Mouse (Mus musculus) heart, adult 8-10 months (tissue): ENCODE data around the gene Cyp4a12a. TPM values are rescaled to one million over a fixed set of nuclear protein-coding genes. Genes with fewer than 3 reads are reported as not detected.
"Not testable (repeated sequence)": the region's sequence is repeated elsewhere in the genome, so short reads cannot be mapped to it uniquely, and the experiment has no call there.

Experiments
- DNase-seq: peaks from one replicate; pipeline ENCODE4 v3.0.0; 2022; ENCODE audit warnings: low spot score
- total RNA-seq, 4 experiments: library from RNA; stranded (reverse); gene quantifications; 2 replicates each; pipeline ENCODE4 v1.2.4; 2022

The Cyp4a12a gene
- total RNA-seq, result not detected

GRCm38 (mm10) chr4:115298746-115299145, at the start of gene Cyp4a12a:
TSS of gene Cyp4a12a (plus strand) at chr4:115299046.
- not testable (repeated sequence) for DNase-seq

GRCm38 (mm10) chr4:115264687-115265569, 33.9 kb upstream of the Cyp4a12a start:
- not testable (repeated sequence) for DNase-seq

DNA sequence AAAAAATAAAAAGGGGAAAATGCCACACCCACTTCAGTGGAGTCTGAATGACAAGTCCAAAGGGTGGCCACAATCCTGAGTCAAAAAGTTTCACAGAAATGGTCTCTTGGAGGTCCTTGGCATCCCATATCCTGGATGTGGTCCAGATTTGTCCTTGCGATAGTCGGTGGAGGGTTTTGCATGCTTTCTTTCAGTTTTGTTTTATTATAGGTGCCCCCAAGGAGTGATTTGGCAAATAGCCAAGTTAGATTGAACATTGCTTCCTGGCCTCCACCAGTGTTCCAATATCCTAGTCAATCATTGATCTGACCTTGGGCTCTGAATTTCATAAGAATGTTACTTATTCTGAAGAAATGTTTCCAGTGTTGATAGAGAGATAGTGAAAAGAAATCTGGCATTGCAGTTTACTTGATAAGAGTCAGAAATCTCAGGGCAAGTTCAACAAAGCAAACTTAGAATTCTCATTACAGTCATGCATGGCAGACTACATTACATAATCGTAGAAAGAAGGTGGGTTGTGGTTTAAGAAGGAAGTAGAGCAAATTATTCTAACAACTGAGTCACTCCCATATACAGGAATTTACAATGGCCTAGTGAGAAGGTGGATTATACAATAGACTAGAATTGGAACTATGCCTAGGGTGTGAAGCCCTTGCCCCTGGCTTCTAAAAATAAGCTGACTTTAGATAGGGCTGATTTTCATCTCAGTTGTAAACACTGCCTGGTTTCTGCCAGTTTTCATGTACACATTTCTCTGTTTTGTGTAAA, 20.4 kb upstream of the Cyp4a12a start:
- DNase-seq, result not testable (repeated sequence)

- no peak for DNase-seq
Observed at GRCm38 (mm10) chr4:115280342-115280741, 18.5 kb upstream of the Cyp4a12a start.

GRCm38 (mm10) chr4:115280779-115281178, 18.1 kb upstream of the Cyp4a12a start:
- not testable (repeated sequence) for DNase-seq

GRCm38 (mm10) chr4:115281231-115281767, 17.5 kb upstream of the Cyp4a12a start:
- DNase-seq, result not testable (repeated sequence)

DNA sequence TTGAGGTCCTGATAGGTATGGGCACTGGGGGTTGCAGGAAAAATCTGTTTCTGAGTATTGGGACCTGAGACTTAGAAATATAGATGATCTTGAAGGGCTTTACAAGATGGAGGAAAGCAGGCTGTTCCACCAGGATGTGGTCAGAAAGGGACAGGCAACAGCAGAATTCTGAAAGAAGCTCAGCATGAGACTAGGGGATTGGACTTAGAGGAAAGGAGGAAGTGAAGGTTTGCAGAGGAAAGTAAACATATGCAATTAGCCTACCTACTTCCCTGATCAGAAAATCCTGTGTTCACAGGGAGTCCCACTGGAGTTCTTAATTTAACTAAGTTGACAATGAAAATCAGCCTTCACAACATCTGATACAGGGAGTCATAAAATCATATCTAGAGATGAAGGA, 26.9 kb downstream of the Cyp4a12a start:
- DNase-seq, result not testable (repeated sequence)

DNA sequence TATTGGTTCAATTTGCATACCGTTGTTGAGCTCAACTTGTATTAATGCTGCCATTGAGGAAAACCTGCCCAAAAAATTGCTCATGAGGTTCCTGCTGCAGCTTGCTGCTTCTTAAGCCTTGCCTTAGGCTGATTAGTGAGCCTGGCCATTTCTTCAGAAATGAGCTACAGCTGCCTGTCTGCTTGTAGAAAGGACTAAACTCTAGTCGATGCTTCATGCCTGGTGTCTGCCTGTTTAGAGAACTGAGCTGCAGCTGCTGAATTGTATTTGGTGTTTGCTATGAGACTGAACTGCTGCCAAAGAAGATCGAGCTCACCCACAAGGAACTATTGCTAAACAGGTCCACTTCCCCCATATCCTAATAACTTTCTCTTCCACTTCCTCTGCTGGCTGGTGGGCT, 66.8 kb downstream of the Cyp4a12a start:
- DNase-seq, result not testable (repeated sequence)

- DNase-seq, result not testable (repeated sequence)
Observed at GRCm38 (mm10) chr4:115368067-115368466, 69.2 kb downstream of the Cyp4a12a start.

Other genes with a start within 250 kb of the Cyp4a12a start
- gene Tal1, start 242.6 kb upstream of the Cyp4a12a start, total RNA-seq, result 1 to 10 TPM; 2.5 to 3.6 (median 2.9) TPM
- under 1 TPM in 2 of 4 experiments, not detected in 2; 0.71 to 0.86 TPM for gene Pdzk1ip1, start 210.3 kb upstream of the Cyp4a12a start, total RNA-seq
- not detected for gene Cyp4x1, start 164.8 kb upstream of the Cyp4a12a start, total RNA-seq
- not detected for gene Cyp4a29, start 57.0 kb upstream of the Cyp4a12a start, total RNA-seq
- under 1 TPM in 1 of 4 experiments, not detected in 3; 0.14 TPM for gene Cyp4a12b, start 112.6 kb downstream of the Cyp4a12a start, total RNA-seq
- not detected for gene Cyp4a30b, start 153.6 kb downstream of the Cyp4a12a start, total RNA-seq
- not detected for gene Cyp4a14, start 197.1 kb downstream of the Cyp4a12a start, total RNA-seq
- under 1 TPM in 3 of 4 experiments, not detected in 1; 0.12 to 0.22 (median 0.19) TPM for gene Cyp4a10, start 219.2 kb downstream of the Cyp4a12a start, total RNA-seq